Mouse (Mus musculus): Measurements from ENCODE around the gene Ppp1r15b. TPM values are rescaled to one million over a fixed set of nuclear protein-coding genes. Genes with fewer than 3 reads are reported as not detected.

Ppp1r15b gene
- polyA plus RNA-seq, 1 experiment from 2014 or later: 54.4 TPM

DNA sequence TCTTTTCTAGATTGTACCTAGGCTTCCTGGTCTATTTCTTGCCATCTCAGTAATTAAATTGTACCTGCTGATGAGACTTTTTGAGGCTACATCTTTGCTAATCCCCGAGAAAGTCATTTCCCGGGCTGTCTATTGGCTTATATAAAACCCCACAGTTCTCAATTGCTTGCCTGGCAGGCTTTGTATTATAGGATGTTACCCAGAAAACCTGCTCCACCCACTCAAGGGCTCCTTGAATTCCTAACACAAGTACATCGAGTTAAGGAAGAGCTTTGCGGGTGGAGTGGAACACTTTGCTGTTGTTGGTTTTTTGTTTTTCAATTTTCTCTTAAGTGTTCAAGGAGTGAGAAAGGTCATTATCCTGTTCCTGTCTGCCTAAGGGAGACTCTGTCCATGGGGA, 41.5 kb upstream of the Ppp1r15b start:
- H3K9me3 ChIP-seq (ENCODE audit: control insufficient read depth, low read length): no peaks in the 10 kb centered on the region
- DNase-seq (ENCODE audit: low spot score) (no peak), ATAC-seq (replicated peaks; ENCODE audit: low FRiP score, low TSS enrichment, low read depth) (no peak)
- WGBS: 87% methylated on average over 4 of the region's 4 CpGs
- no peak overlapping the region for H3K27ac ChIP-seq (ENCODE audit: low read depth)
- no peaks in the 10 kb centered on the region for H3K27me3 ChIP-seq (replicated peaks; ENCODE audit: control insufficient read depth, insufficient read depth, low read length)
- H3K4me1 ChIP-seq (replicated peaks; ENCODE audit: control insufficient read depth, insufficient read depth, low read length): no peaks in the 10 kb centered on the region
- H3K4me3 ChIP-seq (ENCODE audit: low read depth, low read length): no peak overlapping the region
- no peak overlapping the region for H3K9ac ChIP-seq (ENCODE audit: low read length)
- H3K36me3 ChIP-seq (ENCODE audit: control insufficient read depth, insufficient read depth, low read length): peaks cover 43% of the 10 kb centered on the region
- H3K4me2 ChIP-seq (ENCODE audit: low read length): no peak overlapping the region

DNA sequence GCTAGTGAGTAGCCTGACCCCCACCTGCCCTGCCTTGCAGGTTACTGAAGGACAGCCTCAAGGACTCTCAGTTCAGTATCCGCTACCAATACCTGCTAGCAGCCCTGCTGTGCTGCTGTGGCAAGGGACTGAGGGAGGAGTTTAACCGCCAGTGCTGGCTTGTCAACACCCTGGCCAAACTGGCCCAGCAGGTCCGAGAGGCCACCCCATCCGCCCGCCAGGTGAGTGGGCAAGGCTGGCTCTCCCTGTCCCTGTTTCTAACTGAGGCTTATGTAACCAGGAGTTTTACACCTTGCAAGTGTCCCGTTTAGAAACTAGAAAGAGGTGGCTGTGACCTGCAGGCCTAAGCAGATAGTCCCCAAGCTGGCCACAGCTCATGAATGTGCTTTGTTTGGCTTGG, 40.3 kb upstream of the Ppp1r15b start:
- Histone ChIP-seq H3K27me3 (replicated peaks; ENCODE audit: control insufficient read depth, insufficient read depth, low read length) (no peaks in the 10 kb centered on the region), H3K4me2 (ENCODE audit: low read length) (no peak overlapping the region), H3K9ac (ENCODE audit: low read length) (no peak overlapping the region), H3K4me3 (ENCODE audit: low read depth, low read length) (no peak overlapping the region), H3K9me3 (ENCODE audit: control insufficient read depth, low read length) (no peaks in the 10 kb centered on the region), H3K27ac (ENCODE audit: low read depth) (no peak overlapping the region), H3K36me3 (ENCODE audit: control insufficient read depth, insufficient read depth, low read length) (peaks cover 54% of the 10 kb centered on the region), H3K4me1 (replicated peaks; ENCODE audit: control insufficient read depth, insufficient read depth, low read length) (no peaks in the 10 kb centered on the region)
- 73% methylated on average over 6 of the region's 6 CpGs for WGBS
- ATAC-seq (replicated peaks; ENCODE audit: low FRiP score, low TSS enrichment, low read depth): peak; percentile 71
- DNase-seq (ENCODE audit: low spot score): no peak

DNA sequence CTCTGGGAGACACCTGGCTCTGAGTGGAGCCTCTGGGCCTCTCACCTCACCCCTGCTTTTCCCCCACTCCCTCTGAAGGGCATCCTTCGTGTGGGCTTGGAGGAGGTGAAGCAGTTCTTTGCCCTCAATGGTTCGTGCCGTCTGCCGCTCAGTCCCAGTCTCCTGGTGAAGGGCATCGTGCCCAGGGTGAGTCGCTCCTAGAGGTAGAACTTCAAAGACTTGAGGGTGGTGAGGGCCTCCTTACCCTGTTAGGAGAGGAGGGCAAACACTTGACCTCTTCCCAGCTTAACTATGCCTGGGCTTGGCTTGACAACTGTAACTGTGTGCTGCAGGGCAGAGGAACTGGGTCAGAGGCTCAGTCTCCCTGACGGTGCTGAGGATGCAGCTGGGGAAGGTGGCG, 39.5 kb upstream of the Ppp1r15b start:
- no peak for ATAC-seq (replicated peaks; ENCODE audit: low FRiP score, low TSS enrichment, low read depth)
- WGBS: 84% methylated on average over 8 of the region's 8 CpGs
- no peak overlapping the region for H3K4me3 ChIP-seq (ENCODE audit: low read depth, low read length)
- no peaks in the 10 kb centered on the region for H3K27me3 ChIP-seq (replicated peaks; ENCODE audit: control insufficient read depth, insufficient read depth, low read length)
- peaks cover 62% of the 10 kb centered on the region for H3K36me3 ChIP-seq (ENCODE audit: control insufficient read depth, insufficient read depth, low read length)
- H3K4me2 ChIP-seq (ENCODE audit: low read length): no peak overlapping the region
- H3K4me1 ChIP-seq (replicated peaks; ENCODE audit: control insufficient read depth, insufficient read depth, low read length): no peaks in the 10 kb centered on the region
- no peak overlapping the region for H3K9ac ChIP-seq (ENCODE audit: low read length)
- no peak overlapping the region for H3K27ac ChIP-seq (ENCODE audit: low read depth)
- H3K9me3 ChIP-seq (ENCODE audit: control insufficient read depth, low read length): no peaks in the 10 kb centered on the region
- DNase-seq (ENCODE audit: low spot score): no peak

DNA sequence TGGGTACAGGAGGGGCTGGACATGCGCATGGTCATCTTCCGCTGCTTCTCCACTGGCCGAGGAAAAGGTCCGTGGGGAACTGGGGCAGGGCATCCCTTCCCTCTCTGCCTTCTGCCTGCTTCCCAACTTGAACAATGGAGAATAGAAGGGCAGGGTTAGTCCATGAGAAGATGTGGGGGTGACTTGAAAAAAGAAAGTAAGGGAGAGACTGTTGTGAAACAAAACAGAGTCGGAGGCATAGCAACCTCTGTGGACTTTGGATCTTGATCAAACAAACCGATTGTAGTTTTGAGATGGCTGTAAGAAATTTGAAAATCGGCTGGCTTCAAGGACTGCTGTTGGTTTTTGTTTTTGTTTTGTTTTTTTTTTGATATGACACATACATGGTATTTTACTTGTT, 37.2 kb upstream of the Ppp1r15b start:
- no peak overlapping the region for H3K27ac ChIP-seq (ENCODE audit: low read depth)
- ATAC-seq (replicated peaks; ENCODE audit: low FRiP score, low TSS enrichment, low read depth): no peak
- no peak overlapping the region for H3K9ac ChIP-seq (ENCODE audit: low read length)
- no peaks in the 10 kb centered on the region for H3K9me3 ChIP-seq (ENCODE audit: control insufficient read depth, low read length)
- no peak overlapping the region for H3K4me2 ChIP-seq (ENCODE audit: low read length)
- H3K4me3 ChIP-seq (ENCODE audit: low read depth, low read length): no peak overlapping the region
- 78% methylated on average over 7 of the region's 7 CpGs for WGBS
- DNase-seq (ENCODE audit: low spot score): no peak
- H3K36me3 ChIP-seq (ENCODE audit: control insufficient read depth, insufficient read depth, low read length): peaks cover 69% of the 10 kb centered on the region
- H3K4me1 ChIP-seq (replicated peaks; ENCODE audit: control insufficient read depth, insufficient read depth, low read length): no peaks in the 10 kb centered on the region
- H3K27me3 ChIP-seq (replicated peaks; ENCODE audit: control insufficient read depth, insufficient read depth, low read length): no peaks in the 10 kb centered on the region

DNA sequence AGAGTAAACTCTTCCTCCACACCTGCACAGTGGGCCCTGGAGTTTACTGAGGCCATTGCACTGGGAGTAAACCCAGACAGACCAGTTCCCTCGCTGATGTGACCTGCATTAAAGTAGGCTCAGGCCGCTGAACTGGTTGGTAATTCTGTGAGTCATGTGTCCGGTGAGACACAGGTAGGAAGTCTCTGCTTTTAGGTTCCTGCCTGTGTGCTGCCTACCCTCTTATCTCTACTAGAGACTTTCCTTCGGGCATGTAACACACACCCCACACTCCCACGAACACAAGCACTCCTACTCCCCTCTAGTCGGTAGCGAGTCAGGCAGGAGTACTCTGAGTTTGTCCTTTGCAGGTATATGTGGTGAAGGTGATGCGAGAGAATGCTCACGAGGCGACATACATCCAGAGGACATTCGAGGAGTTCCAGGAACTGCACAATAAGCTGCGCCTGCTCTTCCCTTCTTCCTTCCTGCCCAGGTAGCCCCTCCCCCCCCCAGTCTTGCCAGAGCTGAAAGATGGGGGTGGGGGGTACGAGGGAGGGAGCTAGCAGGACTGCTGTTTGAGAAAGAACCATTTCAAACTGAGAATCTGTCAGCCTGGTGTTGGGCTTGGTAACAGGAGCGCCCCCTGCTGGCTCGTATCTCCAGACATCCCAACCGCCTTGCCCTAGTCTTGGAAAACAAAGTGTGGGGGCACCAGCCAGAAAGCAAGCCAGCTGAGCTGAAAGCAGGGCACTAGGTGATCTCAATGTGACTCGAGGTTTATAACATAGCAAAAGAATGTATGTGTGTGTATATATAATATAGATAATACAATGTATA, 29.8 kb upstream of the Ppp1r15b start:
- Histone ChIP-seq H3K4me3 (ENCODE audit: low read depth, low read length) (no peak overlapping the region), H3K27ac (ENCODE audit: low read depth) (no peak overlapping the region), H3K9me3 (ENCODE audit: control insufficient read depth, low read length) (no peaks in the 10 kb centered on the region), H3K36me3 (ENCODE audit: control insufficient read depth, insufficient read depth, low read length) (peaks cover 64% of the 10 kb centered on the region), H3K4me1 (replicated peaks; ENCODE audit: control insufficient read depth, insufficient read depth, low read length) (no peaks in the 10 kb centered on the region), H3K9ac (ENCODE audit: low read length) (no peak overlapping the region), H3K27me3 (replicated peaks; ENCODE audit: control insufficient read depth, insufficient read depth, low read length) (no peaks in the 10 kb centered on the region), H3K4me2 (ENCODE audit: low read length) (no peak overlapping the region)
- peak; percentile 69; the same call in 1 of the 2 replicates for ATAC-seq (replicated peaks; ENCODE audit: low FRiP score, low TSS enrichment, low read depth)
- peak; percentile 89 for DNase-seq (ENCODE audit: low spot score)
- 40% methylated on average over 17 of the region's 17 CpGs for WGBS

DNA sequence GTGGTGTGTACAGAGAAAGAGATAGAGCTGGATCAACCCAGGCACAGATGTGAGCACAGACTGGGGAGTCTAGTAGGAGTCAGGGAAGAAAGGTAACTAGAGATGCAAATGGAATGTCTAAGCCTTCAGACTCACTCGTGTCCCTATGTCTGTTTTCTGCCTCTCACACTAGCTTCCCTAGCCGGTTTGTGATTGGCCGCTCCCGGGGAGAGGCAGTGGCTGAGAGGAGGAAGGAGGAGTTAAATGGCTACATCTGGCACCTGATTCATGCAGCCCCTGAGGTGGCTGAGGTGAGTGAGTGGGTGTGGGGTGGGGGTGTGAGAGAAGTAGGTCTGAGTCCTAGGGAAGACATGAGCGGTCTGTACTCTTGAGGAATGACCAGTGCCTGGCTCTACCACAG, 28.8 kb upstream of the Ppp1r15b start:
- H3K4me2 ChIP-seq (ENCODE audit: low read length): no peak overlapping the region
- WGBS: 87% methylated on average over 5 of the region's 5 CpGs
- H3K27me3 ChIP-seq (replicated peaks; ENCODE audit: control insufficient read depth, insufficient read depth, low read length): no peaks in the 10 kb centered on the region
- no peak for DNase-seq (ENCODE audit: low spot score)
- no peak overlapping the region for H3K9ac ChIP-seq (ENCODE audit: low read length)
- 0 out of 2 replicates have a peak, but pooled peaks have one; percentile 26 for ATAC-seq (replicated peaks; ENCODE audit: low FRiP score, low TSS enrichment, low read depth)
- no peak overlapping the region for H3K27ac ChIP-seq (ENCODE audit: low read depth)
- no peaks in the 10 kb centered on the region for H3K4me1 ChIP-seq (replicated peaks; ENCODE audit: control insufficient read depth, insufficient read depth, low read length)
- no peak overlapping the region for H3K4me3 ChIP-seq (ENCODE audit: low read depth, low read length)
- no peaks in the 10 kb centered on the region for H3K9me3 ChIP-seq (ENCODE audit: control insufficient read depth, low read length)
- peaks cover 60% of the 10 kb centered on the region for H3K36me3 ChIP-seq (ENCODE audit: control insufficient read depth, insufficient read depth, low read length)

DNA sequence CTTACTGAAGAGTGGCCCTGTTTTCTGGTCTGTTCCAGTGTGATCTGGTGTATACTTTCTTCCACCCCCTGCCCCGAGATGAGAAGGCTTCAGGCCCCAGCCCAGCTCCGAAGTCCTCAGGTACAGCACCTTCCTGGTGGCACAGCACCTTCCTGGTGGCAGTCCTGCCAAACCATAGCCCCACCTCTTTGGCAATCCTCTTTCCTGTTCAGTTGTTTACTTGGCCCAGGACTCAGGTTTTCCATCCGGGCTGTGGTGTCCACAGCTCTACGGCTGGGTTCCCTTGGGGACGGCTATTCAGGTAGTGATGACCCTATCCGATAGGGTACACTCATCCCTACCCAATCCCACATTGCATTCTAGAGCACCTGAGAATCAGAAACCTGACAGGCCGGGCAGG, 27.6 kb upstream of the Ppp1r15b start:
- H3K4me1 ChIP-seq (replicated peaks; ENCODE audit: control insufficient read depth, insufficient read depth, low read length): no peaks in the 10 kb centered on the region
- H3K9ac ChIP-seq (ENCODE audit: low read length): no peak overlapping the region
- H3K36me3 ChIP-seq (ENCODE audit: control insufficient read depth, insufficient read depth, low read length): peaks cover 54% of the 10 kb centered on the region
- H3K9me3 ChIP-seq (ENCODE audit: control insufficient read depth, low read length): no peaks in the 10 kb centered on the region
- ATAC-seq (replicated peaks; ENCODE audit: low FRiP score, low TSS enrichment, low read depth): no peak
- WGBS: 92% methylated on average over 7 of the region's 7 CpGs
- H3K27ac ChIP-seq (ENCODE audit: low read depth): no peak overlapping the region
- no peaks in the 10 kb centered on the region for H3K27me3 ChIP-seq (replicated peaks; ENCODE audit: control insufficient read depth, insufficient read depth, low read length)
- H3K4me2 ChIP-seq (ENCODE audit: low read length): no peak overlapping the region
- no peak overlapping the region for H3K4me3 ChIP-seq (ENCODE audit: low read depth, low read length)
- no peak for DNase-seq (ENCODE audit: low spot score)

DNA sequence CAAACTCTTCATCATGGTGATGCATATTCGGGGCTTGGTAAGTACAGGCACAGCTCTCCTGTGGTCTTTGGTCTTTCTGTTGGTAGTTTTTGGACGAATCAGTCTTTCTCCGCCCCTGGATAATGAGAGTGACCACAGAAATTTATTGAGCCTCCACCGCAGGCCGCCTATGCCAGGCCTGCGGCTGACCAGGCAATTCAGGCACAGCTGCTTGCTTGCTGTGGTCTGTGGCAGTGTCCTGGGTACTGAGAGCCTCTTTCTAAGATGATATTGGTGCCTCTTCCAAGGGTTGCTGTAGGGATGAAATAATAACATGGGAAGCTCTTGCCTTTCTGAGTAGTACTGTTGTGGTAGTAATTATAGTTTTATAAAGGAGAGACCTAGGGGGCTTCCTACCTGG, 27.1 kb upstream of the Ppp1r15b start:
- DNase-seq (ENCODE audit: low spot score) (no peak), ATAC-seq (replicated peaks; ENCODE audit: low FRiP score, low TSS enrichment, low read depth) (no peak)
- Histone ChIP-seq H3K27ac (ENCODE audit: low read depth) (no peak overlapping the region), H3K36me3 (ENCODE audit: control insufficient read depth, insufficient read depth, low read length) (peaks cover 49% of the 10 kb centered on the region), H3K4me2 (ENCODE audit: low read length) (no peak overlapping the region), H3K4me3 (ENCODE audit: low read depth, low read length) (no peak overlapping the region), H3K27me3 (replicated peaks; ENCODE audit: control insufficient read depth, insufficient read depth, low read length) (no peaks in the 10 kb centered on the region), H3K9ac (ENCODE audit: low read length) (no peak overlapping the region), H3K9me3 (ENCODE audit: control insufficient read depth, low read length) (no peaks in the 10 kb centered on the region), H3K4me1 (replicated peaks; ENCODE audit: control insufficient read depth, insufficient read depth, low read length) (no peaks in the 10 kb centered on the region)
- WGBS: 92% methylated on average over 6 of the region's 6 CpGs

DNA sequence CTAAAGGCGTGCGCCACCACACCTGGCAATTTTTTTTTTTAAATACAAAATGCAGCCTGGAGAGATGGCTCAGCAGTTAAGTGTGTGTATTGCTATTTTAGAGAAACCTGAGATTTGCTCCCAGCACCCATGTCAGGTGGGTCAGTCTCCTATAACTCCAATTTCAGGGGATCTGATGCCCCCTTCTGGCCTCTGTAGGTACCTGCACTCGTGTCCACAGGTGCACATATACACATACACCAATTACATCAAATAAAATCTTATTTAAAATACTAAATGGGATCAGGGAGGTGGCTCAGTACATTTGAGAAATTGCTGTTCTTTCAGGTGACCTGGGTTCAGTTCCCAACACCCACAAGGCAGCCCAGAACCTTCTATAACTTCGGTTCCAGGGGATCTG, 14.8 kb upstream of the Ppp1r15b start:
- Histone ChIP-seq H3K27ac (ENCODE audit: low read depth) (no peak overlapping the region), H3K9ac (ENCODE audit: low read length) (no peak overlapping the region), H3K9me3 (ENCODE audit: control insufficient read depth, low read length) (no peaks in the 10 kb centered on the region; the same call in 1 of the 2 replicates), H3K4me3 (ENCODE audit: low read depth, low read length) (no peak overlapping the region), H3K36me3 (ENCODE audit: control insufficient read depth, insufficient read depth, low read length) (no peaks in the 10 kb centered on the region), H3K4me2 (ENCODE audit: low read length) (no peak overlapping the region), H3K27me3 (replicated peaks; ENCODE audit: control insufficient read depth, insufficient read depth, low read length) (no peaks in the 10 kb centered on the region), H3K4me1 (replicated peaks; ENCODE audit: control insufficient read depth, insufficient read depth, low read length) (peaks cover 19% of the 10 kb centered on the region)
- ATAC-seq (replicated peaks; ENCODE audit: low FRiP score, low TSS enrichment, low read depth) (no peak), DNase-seq (ENCODE audit: low spot score) (no peak)
- 90% methylated on average over 4 of the region's 4 CpGs for WGBS

All from intestine, embryonic 14.5 days (tissue).